Mouse (Mus musculus) lung, adult 2 months (tissue): ENCODE data around the gene 1810009A15Rik.

Experiments used
- CTCF ChIP-seq: fragments of 200-500 bp; IDR thresholded peaks from 2 replicates; pipeline ENCODE4 v1.5.1; 2011; ENCODE audit warnings: mild to moderate bottlenecking, low read length, control low read depth; ENCODE audit not compliant: insufficient read depth
- POLR2A ChIP-seq: fragments of 200-500 bp; IDR thresholded peaks from 2 replicates; pipeline ENCODE4 v1.6.1; 2011; ENCODE audit warnings: low read depth, mild to moderate bottlenecking, control low read depth, low read length, borderline replicate concordance; ENCODE audit errors: extremely low read depth

GRCm38 (mm10) chr19:8853117-8853516, 35.5 kb upstream of the 1810009A15Rik start:
- TF ChIP-seq POLR2A (no peak), CTCF (no peak)
